Mouse (Mus musculus) liver, embryonic 16.5 days (tissue): ENCODE measurements around the gene Dst. TPM values are rescaled to one million over a fixed set of nuclear protein-coding genes. Genes with fewer than 3 reads are reported as not detected.

Experiments used
- ATAC-seq: fragments of 200-750 bp; cut with Nextera tagmentation; 2 replicates; pipeline ENCODE4 v1.8.0; 2017; ENCODE audit warnings: low read depth, mild to moderate bottlenecking, moderate number of reproducible peaks, moderate library complexity
- H3K27ac ChIP-seq: fragments of 300-500 bp; sonication (generic); 2 replicates; pipeline ENCODE4 v1.5.1; 2014; ENCODE audit warnings: mild to moderate bottlenecking, low read length
- H3K27me3 ChIP-seq: fragments of 300-500 bp; sonication (generic); 2 replicates; pipeline ENCODE4 v1.6.1; 2014; ENCODE audit warnings: low read depth, low read length, mixed read lengths; ENCODE audit not compliant: control insufficient read depth, insufficient read depth
- H3K36me3 ChIP-seq: fragments of 300-500 bp; sonication (generic); 2 replicates; pipeline ENCODE4 v1.6.1; 2014; ENCODE audit warnings: mild to moderate bottlenecking; ENCODE audit not compliant: control insufficient read depth, insufficient read depth
- H3K4me1 ChIP-seq: fragments of 300-500 bp; sonication (generic); 2 replicates; pipeline ENCODE4 v1.6.1; 2014; ENCODE audit warnings: low read depth, low read length, mixed read lengths; ENCODE audit not compliant: control insufficient read depth
- H3K4me2 ChIP-seq: fragments of 300-500 bp; sonication (generic); 2 replicates; pipeline ENCODE4 v1.6.1; 2014; ENCODE audit warnings: low read depth, low read length, mixed read lengths
- H3K4me3 ChIP-seq: fragments of 300-500 bp; sonication (generic); 2 replicates; pipeline ENCODE4 v1.5.1; 2014; ENCODE audit warnings: low read depth, mild to moderate bottlenecking, low read length
- H3K9ac ChIP-seq: fragments of 300-500 bp; sonication (generic); 2 replicates; pipeline ENCODE4 v1.6.1; 2014; ENCODE audit warnings: low read depth, low read length
- H3K9me3 ChIP-seq: fragments of 300-500 bp; sonication (generic); replicated peaks from 2 replicates; pipeline ENCODE4 v1.6.1; 2016; ENCODE audit warnings: low read length; ENCODE audit not compliant: control insufficient read depth
- WGBS: fragments of 180-500 bp; shearing (Covaris S2); extraction: QIAGEN DNeasy Blood & Tissue Kit; methylation state at CpG from one replicate; pipeline ENCODE4 v1.1.7; 2014; ENCODE audit not compliant: insufficient replicate concordance; 5-methylcytosine and 5-hydroxymethylcytosine counted together
- polyA plus RNA-seq: library from polyadenylated mRNA; unstranded; fragments of >200 nt; fragmentation: Nextera tagmentation; extraction: Ambion mirVana; gene quantifications from 2 replicates; pipeline ENCODE4 v1.2.1, GENCODE M21; 2015

Dst gene
- polyA plus RNA-seq, 1 experiment from 2014 or later: 8.0 TPM

- Histone ChIP-seq H3K27me3 (no peaks in the 10 kb centered on the region), H3K27ac (no peak overlapping the region), H3K9ac (no peak overlapping the region), H3K4me3 (no peak overlapping the region), H3K9me3 (no peaks in the 10 kb centered on the region), H3K4me1 (no peaks in the 10 kb centered on the region; the same call in 1 of the 2 replicates), H3K4me2 (no peak overlapping the region), H3K36me3 (no peaks in the 10 kb centered on the region)
- ATAC-seq: no peak
- WGBS: 58% methylated on average over 3 of the region's 3 CpGs
Measured at GRCm38 (mm10) chr1:34047285-34047684, 139.3 kb downstream of the Dst start.

- Histone ChIP-seq H3K9me3 (no peaks in the 10 kb centered on the region), H3K9ac (no peak overlapping the region), H3K4me1 (no peaks in the 10 kb centered on the region; the same call in 1 of the 2 replicates), H3K36me3 (no peaks in the 10 kb centered on the region), H3K4me3 (no peak overlapping the region), H3K27ac (no peak overlapping the region), H3K4me2 (no peak overlapping the region), H3K27me3 (no peaks in the 10 kb centered on the region)
- peak; percentile 27; the same call in 1 of the 2 replicates for ATAC-seq
- 77% methylated on average over 3 of the region's 3 CpGs for WGBS
Measured at GRCm38 (mm10) chr1:34051251-34051650, 143.2 kb downstream of the Dst start.

- H3K4me3 ChIP-seq: no peak overlapping the region
- no peaks in the 10 kb centered on the region for H3K36me3 ChIP-seq
- H3K4me2 ChIP-seq: no peak overlapping the region
- no peaks in the 10 kb centered on the region for H3K27me3 ChIP-seq
- no peaks in the 10 kb centered on the region for H3K9me3 ChIP-seq
- peak; percentile 72 for ATAC-seq
- H3K4me1 ChIP-seq: no peaks in the 10 kb centered on the region; the same call in 1 of the 2 replicates
- WGBS: 66% methylated on average over 5 of the region's 5 CpGs
- H3K9ac ChIP-seq: no peak overlapping the region
- H3K27ac ChIP-seq: peak overlapping the region; percentile 48; the same call in 1 of the 2 replicates
Measured at GRCm38 (mm10) chr1:34052422-34052821, 144.4 kb downstream of the Dst start.

- WGBS: 71% methylated on average over 10 of the region's 10 CpGs
Measured at GRCm38 (mm10) chr1:34054970-34055369, 146.9 kb downstream of the Dst start.

GRCm38 (mm10) chr1:34056658-34057057 lies 148.6 kb downstream of the Dst start:
- Histone ChIP-seq H3K27me3 (no peaks in the 10 kb centered on the region), H3K4me3 (no peak overlapping the region), H3K9me3 (no peaks in the 10 kb centered on the region), H3K36me3 (no peaks in the 10 kb centered on the region), H3K4me2 (no peak overlapping the region), H3K9ac (no peak overlapping the region), H3K4me1 (peaks cover 2% of the 10 kb centered on the region; the same call in 1 of the 2 replicates), H3K27ac (no peak overlapping the region)
- no peak for ATAC-seq
- 75% methylated on average over 14 of the region's 14 CpGs for WGBS

More at GRCm38 (mm10) chr1:34054970-34055369, 146.9 kb downstream of the Dst start:
- H3K9ac ChIP-seq: no peak overlapping the region
- no peaks in the 10 kb centered on the region for H3K9me3 ChIP-seq
- no peaks in the 10 kb centered on the region for H3K36me3 ChIP-seq
- no peak overlapping the region for H3K4me2 ChIP-seq
- no peak for ATAC-seq
- H3K27me3 ChIP-seq: no peaks in the 10 kb centered on the region
- H3K27ac ChIP-seq: no peak overlapping the region
- H3K4me3 ChIP-seq: no peak overlapping the region
- H3K4me1 ChIP-seq: no peaks in the 10 kb centered on the region; the same call in 1 of the 2 replicates

- 70% methylated on average over 12 of the region's 12 CpGs for WGBS
- H3K4me1 ChIP-seq: peaks cover 2% of the 10 kb centered on the region; the same call in 1 of the 2 replicates
- H3K36me3 ChIP-seq: no peaks in the 10 kb centered on the region
- no peak overlapping the region for H3K4me3 ChIP-seq
- no peak overlapping the region for H3K27ac ChIP-seq
- no peaks in the 10 kb centered on the region for H3K9me3 ChIP-seq
- no peaks in the 10 kb centered on the region for H3K27me3 ChIP-seq
- ATAC-seq: no peak
- no peak overlapping the region for H3K9ac ChIP-seq
- H3K4me2 ChIP-seq: no peak overlapping the region
Measured at GRCm38 (mm10) chr1:34059231-34059630, 151.2 kb downstream of the Dst start.

- Histone ChIP-seq H3K4me1 (peaks cover 2% of the 10 kb centered on the region; the same call in 1 of the 2 replicates), H3K27me3 (no peaks in the 10 kb centered on the region), H3K9me3 (no peaks in the 10 kb centered on the region), H3K4me3 (no peak overlapping the region), H3K9ac (no peak overlapping the region), H3K4me2 (no peak overlapping the region), H3K27ac (no peak overlapping the region), H3K36me3 (no peaks in the 10 kb centered on the region)
- no peak for ATAC-seq
- WGBS: 18% methylated on average over 6 of the region's 6 CpGs
Measured at GRCm38 (mm10) chr1:34060446-34060845, 152.4 kb downstream of the Dst start.

GRCm38 (mm10) chr1:34061078-34061477 lies 153.1 kb downstream of the Dst start:
- 0 out of 2 replicates have a peak, but pooled peaks have one; percentile 60 for ATAC-seq
- H3K36me3 ChIP-seq: no peaks in the 10 kb centered on the region
- no peaks in the 10 kb centered on the region for H3K9me3 ChIP-seq
- no peak overlapping the region for H3K27ac ChIP-seq
- H3K4me2 ChIP-seq: no peak overlapping the region
- H3K4me1 ChIP-seq: peaks cover 2% of the 10 kb centered on the region; the same call in 1 of the 2 replicates
- WGBS: 24% methylated on average over 4 of the region's 4 CpGs
- H3K27me3 ChIP-seq: no peaks in the 10 kb centered on the region
- no peak overlapping the region for H3K4me3 ChIP-seq
- H3K9ac ChIP-seq: no peak overlapping the region

- H3K27ac ChIP-seq: peak overlapping the region; percentile 25; the same call in 1 of the 2 replicates
Measured at GRCm38 (mm10) chr1:34061860-34062259, 153.8 kb downstream of the Dst start.

More at GRCm38 (mm10) chr1:34061860-34062259, 153.8 kb downstream of the Dst start:
- WGBS: 36% methylated on average over 1 of the region's 1 CpGs
- Histone ChIP-seq H3K36me3 (no peaks in the 10 kb centered on the region), H3K4me1 (peaks cover 2% of the 10 kb centered on the region; the same call in 1 of the 2 replicates), H3K4me3 (no peak overlapping the region), H3K9me3 (no peaks in the 10 kb centered on the region), H3K9ac (no peak overlapping the region), H3K27me3 (no peaks in the 10 kb centered on the region), H3K4me2 (no peak overlapping the region)
- peak; percentile 64 for ATAC-seq
